Mouse (Mus musculus) embryonic facial prominence, embryonic 15.5 days (tissue): ENCODE measurements around the gene Orc5. TPM values are rescaled to one million over a fixed set of nuclear protein-coding genes. Genes with fewer than 3 reads are reported as not detected.
"Not testable (repeated sequence)": the region's sequence is repeated elsewhere in the genome, so short reads cannot be mapped to it uniquely, and the experiment has no call there.

ENCODE experiments used
- ATAC-seq: fragments of 200-750 bp; cut with Nextera tagmentation; 2 replicates; pipeline ENCODE4 v1.8.0; 2017; ENCODE audit warnings: low read depth, moderate TSS enrichment; ENCODE audit not compliant: insufficient number of reproducible peaks, low FRiP score, low TSS enrichment
- H3K27ac ChIP-seq: fragments of 300-500 bp; sonication (generic); replicated peaks from 2 replicates; pipeline ENCODE4 v1.5.1; 2015; ENCODE audit warnings: mild to moderate bottlenecking, inconsistent platforms
- H3K27me3 ChIP-seq: fragments of 300-500 bp; sonication (generic); 2 replicates; pipeline ENCODE4 v1.6.1; 2015; ENCODE audit warnings: inconsistent platforms
- H3K36me3 ChIP-seq: fragments of 300-500 bp; sonication (generic); 2 replicates; pipeline ENCODE4 v1.6.1; 2015; ENCODE audit warnings: mild to moderate bottlenecking, inconsistent platforms
- H3K4me1 ChIP-seq: fragments of 300-500 bp; sonication (generic); 2 replicates; pipeline ENCODE4 v1.6.1; 2015; ENCODE audit warnings: inconsistent platforms
- H3K4me2 ChIP-seq: fragments of 300-500 bp; sonication (generic); replicated peaks from 2 replicates; pipeline ENCODE4 v1.6.1; 2015; ENCODE audit warnings: mild to moderate bottlenecking, inconsistent platforms
- H3K4me3 ChIP-seq: fragments of 300-500 bp; sonication (generic); replicated peaks from 2 replicates; pipeline ENCODE4 v1.5.1; 2015; ENCODE audit warnings: mild to moderate bottlenecking, inconsistent platforms
- H3K9ac ChIP-seq: fragments of 300-500 bp; sonication (generic); 2 replicates; pipeline ENCODE4 v1.6.1; 2015; ENCODE audit warnings: inconsistent platforms
- H3K9me3 ChIP-seq: fragments of 300-500 bp; sonication (generic); replicated peaks from 2 replicates; pipeline ENCODE4 v1.6.1; 2016; ENCODE audit warnings: inconsistent platforms
- WGBS: fragments of 180-500 bp; shearing (Covaris S2); methylation state at CpG from one replicate; pipeline ENCODE4 v1.1.7; 2015; 5-methylcytosine and 5-hydroxymethylcytosine counted together
- polyA plus RNA-seq: library from polyadenylated mRNA; unstranded; fragments of >200 nt; fragmentation: Nextera tagmentation; extraction: Ambion mirVana; gene quantifications from 2 replicates; pipeline ENCODE4 v1.2.1, GENCODE M21; 2015

Orc5 gene
- polyA plus RNA-seq, 1 experiment from 2014 or later: 30.3 TPM

- H3K4me3 ChIP-seq: no peak overlapping the region
- no peak for ATAC-seq
- H3K4me1 ChIP-seq: no peaks in the 10 kb centered on the region
- no peak overlapping the region for H3K9ac ChIP-seq
- no peak overlapping the region for H3K4me2 ChIP-seq
- H3K27ac ChIP-seq: no peak overlapping the region
- 82% methylated on average over 1 of the region's 1 CpGs for WGBS
- no peaks in the 10 kb centered on the region for H3K9me3 ChIP-seq
- no peaks in the 10 kb centered on the region for H3K27me3 ChIP-seq
- H3K36me3 ChIP-seq: peaks cover 7% of the 10 kb centered on the region; the same call in 1 of the 2 replicates
Measured at GRCm38 (mm10) chr5:22485764-22486163, 64.5 kb downstream of the Orc5 start.

- 87% methylated on average over 5 of the region's 5 CpGs for WGBS
- no peaks in the 10 kb centered on the region for H3K27me3 ChIP-seq
- H3K4me3 ChIP-seq: no peak overlapping the region
- H3K4me2 ChIP-seq: no peak overlapping the region
- H3K27ac ChIP-seq: no peak overlapping the region
- no peak overlapping the region for H3K9ac ChIP-seq
- H3K9me3 ChIP-seq: no peaks in the 10 kb centered on the region
- peaks cover 7% of the 10 kb centered on the region; the same call in 1 of the 2 replicates for H3K36me3 ChIP-seq
- ATAC-seq: no peak
- H3K4me1 ChIP-seq: no peaks in the 10 kb centered on the region
Measured at GRCm38 (mm10) chr5:22482567-22482966, 67.7 kb downstream of the Orc5 start.

- not testable (repeated sequence) for H3K9ac ChIP-seq, H3K27ac ChIP-seq, H3K4me2 ChIP-seq, H3K9me3 ChIP-seq, ATAC-seq, H3K36me3 ChIP-seq, H3K4me3 ChIP-seq, H3K4me1 ChIP-seq, H3K27me3 ChIP-seq
- 97% methylated on average over 6 of the region's 11 CpGs for WGBS
Measured at GRCm38 (mm10) chr5:22472445-22472844, 77.8 kb downstream of the Orc5 start.

GRCm38 (mm10) chr5:22471243-22471642, 79.0 kb downstream of the Orc5 start:
- no peak for ATAC-seq
- no peak overlapping the region for H3K9ac ChIP-seq
- no peaks in the 10 kb centered on the region for H3K36me3 ChIP-seq
- H3K27me3 ChIP-seq: no peaks in the 10 kb centered on the region
- whole genome bisulfite sequencing: 71% methylated on average over 4 of the region's 4 CpGs
- H3K9me3 ChIP-seq: no peaks in the 10 kb centered on the region
- no peak overlapping the region for H3K4me3 ChIP-seq
- no peak overlapping the region for H3K27ac ChIP-seq
- H3K4me2 ChIP-seq: no peak overlapping the region
- no peaks in the 10 kb centered on the region for H3K4me1 ChIP-seq

GRCm38 (mm10) chr5:22452871-22453661, 97.2 kb downstream of the Orc5 start:
- WGBS: 76% methylated on average over 15 of the region's 15 CpGs

GRCm38 (mm10) chr5:22452452-22452851, 97.8 kb downstream of the Orc5 start:
- no peak overlapping the region for H3K4me3 ChIP-seq
- no peak for ATAC-seq
- no peaks in the 10 kb centered on the region for H3K27me3 ChIP-seq
- no peak overlapping the region for H3K9ac ChIP-seq
- WGBS: 92% methylated on average over 9 of the region's 9 CpGs
- no peak overlapping the region for H3K4me2 ChIP-seq
- H3K9me3 ChIP-seq: no peaks in the 10 kb centered on the region
- no peaks in the 10 kb centered on the region for H3K36me3 ChIP-seq
- no peak overlapping the region for H3K27ac ChIP-seq
- H3K4me1 ChIP-seq: no peaks in the 10 kb centered on the region

More at GRCm38 (mm10) chr5:22452871-22453661, 97.2 kb downstream of the Orc5 start:
- no peaks in the 10 kb centered on the region for H3K36me3 ChIP-seq
- no peak overlapping the region for H3K27ac ChIP-seq
- no peaks in the 10 kb centered on the region for H3K27me3 ChIP-seq
- no peaks in the 10 kb centered on the region for H3K9me3 ChIP-seq
- no peak overlapping the region for H3K4me3 ChIP-seq
- H3K9ac ChIP-seq: no peak overlapping the region
- no peak for ATAC-seq
- no peaks in the 10 kb centered on the region for H3K4me1 ChIP-seq
- H3K4me2 ChIP-seq: no peak overlapping the region

GRCm38 (mm10) chr5:22451764-22452163, 98.5 kb downstream of the Orc5 start:
- no peaks in the 10 kb centered on the region for H3K36me3 ChIP-seq
- H3K27me3 ChIP-seq: no peaks in the 10 kb centered on the region
- no peaks in the 10 kb centered on the region for H3K4me1 ChIP-seq
- no peak overlapping the region for H3K9ac ChIP-seq
- H3K9me3 ChIP-seq: no peaks in the 10 kb centered on the region
- WGBS: 64% methylated on average over 3 of the region's 3 CpGs
- no peak for ATAC-seq
- H3K4me3 ChIP-seq: no peak overlapping the region
- no peak overlapping the region for H3K27ac ChIP-seq
- no peak overlapping the region for H3K4me2 ChIP-seq

- Histone ChIP-seq H3K4me3 (no peak overlapping the region), H3K4me2 (no peak overlapping the region), H3K27me3 (no peaks in the 10 kb centered on the region), H3K9ac (no peak overlapping the region), H3K9me3 (no peaks in the 10 kb centered on the region), H3K4me1 (no peaks in the 10 kb centered on the region), H3K36me3 (no peaks in the 10 kb centered on the region), H3K27ac (no peak overlapping the region)
- 59% methylated on average over 3 of the region's 3 CpGs for WGBS
- ATAC-seq: no peak
Measured at GRCm38 (mm10) chr5:22449492-22449891, 100.7 kb downstream of the Orc5 start.

Other genes with a start within 250 kb of the Orc5 start
- gene Reln, start 205.7 kb downstream of the Orc5 start, polyA plus RNA-seq: 5.1 and 6.0 TPM in 2 replicates
- 0.73 and 1.1 TPM in 2 replicates for gene Lhfpl3, start 195.6 kb upstream of the Orc5 start, polyA plus RNA-seq